Mouse (Mus musculus): Measurements from ENCODE around the gene Sag.
"Not testable (repeated sequence)": the region's sequence is repeated elsewhere in the genome, so short reads cannot be mapped to it uniquely, and the experiment has no call there.

Gene Sag

GRCm38 (mm10) chr1:87824420-87824995, 21.0 kb downstream of the Sag start:
- DNase-seq (ENCODE audit: low spot score in 2 of 2): no peak

DNA sequence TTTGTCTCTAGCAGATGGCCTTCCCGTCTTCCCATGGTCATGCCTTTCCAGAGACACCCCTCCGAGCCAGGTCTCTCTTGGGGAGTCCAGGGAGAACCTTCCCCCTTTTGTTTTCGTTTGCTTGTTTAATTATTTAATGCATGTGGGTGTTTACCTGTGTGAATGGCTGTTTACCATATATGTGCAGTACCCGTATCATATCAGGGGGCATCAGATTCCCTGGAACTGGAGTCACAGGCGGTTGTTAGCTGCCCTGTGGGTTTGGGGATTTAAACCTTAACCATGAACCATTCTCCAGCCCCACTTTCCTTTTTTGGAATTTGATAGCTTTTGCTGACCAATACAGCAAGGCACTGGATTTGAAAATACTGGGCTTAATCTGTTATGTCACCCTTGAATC, 21.8 kb downstream of the Sag start:
- DNase-seq (ENCODE audit: low spot score in 2 of 2): no peak

- DNase-seq (ENCODE audit: low spot score in 2 of 2): no peak
Measured at GRCm38 (mm10) chr1:87825991-87826390, 22.5 kb downstream of the Sag start.

- no peak for DNase-seq (ENCODE audit: low spot score in 2 of 2)
Measured at GRCm38 (mm10) chr1:87826474-87826873, 23.0 kb downstream of the Sag start.

DNA sequence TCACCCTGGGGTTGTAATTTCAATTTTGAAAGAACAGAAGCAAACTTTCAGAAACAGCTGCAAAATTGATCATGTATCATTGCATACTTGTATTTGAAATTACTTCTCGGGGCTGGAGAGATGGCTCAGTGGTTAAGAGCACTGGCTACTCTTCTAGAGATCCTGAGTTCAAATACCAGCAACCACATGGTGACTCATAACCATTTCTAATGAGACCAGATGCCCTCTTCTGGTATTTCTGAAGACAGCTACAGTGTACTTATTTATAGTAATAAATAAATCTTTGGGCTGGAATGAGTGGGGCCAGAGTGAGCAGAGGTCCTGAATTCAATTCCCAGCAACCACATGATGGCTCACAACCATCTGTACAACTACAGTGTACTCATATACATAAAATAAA, 24.0 kb downstream of the Sag start:
- DNase-seq (ENCODE audit: low spot score in 2 of 2): not testable (repeated sequence)

GRCm38 (mm10) chr1:87828185-87828584, 24.7 kb downstream of the Sag start:
- peak; percentile 63 to 74 for DNase-seq (ENCODE audit: low spot score in 2 of 2)

- no peak for DNase-seq (ENCODE audit: low spot score in 2 of 2)
Measured at GRCm38 (mm10) chr1:87828926-87829580, 25.6 kb downstream of the Sag start.

DNA sequence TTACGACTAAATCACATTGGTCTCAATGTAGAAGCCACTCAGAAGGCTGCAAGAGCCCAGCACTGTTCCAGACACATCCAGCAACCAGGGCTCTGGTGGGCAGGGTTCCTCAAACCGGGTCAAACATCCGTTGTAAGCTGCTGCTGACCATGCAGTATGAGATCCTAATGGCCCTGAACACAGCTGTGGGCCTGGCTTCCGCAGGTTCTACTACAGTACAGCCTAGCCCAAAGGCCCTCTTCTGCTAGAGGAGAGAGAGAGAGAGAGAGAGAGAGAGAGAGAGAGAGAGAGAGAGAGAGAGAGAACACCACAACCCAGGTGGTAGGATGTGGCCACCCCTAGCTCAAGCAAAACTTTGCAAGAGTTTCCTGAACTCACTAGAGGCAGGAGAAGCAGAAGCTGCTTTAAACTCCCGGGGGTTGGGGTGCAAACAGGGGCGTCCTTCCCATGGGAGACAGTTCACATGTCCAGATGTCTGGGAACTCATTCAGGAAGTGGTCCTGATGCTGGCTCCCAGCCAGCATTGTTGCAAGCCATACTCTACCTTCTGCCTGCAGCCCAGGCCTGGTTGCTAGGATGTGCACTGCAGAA, 26.2 kb downstream of the Sag start:
- no peak for DNase-seq (ENCODE audit: low spot score in 2 of 2)

GRCm38 (mm10) chr1:87836453-87836852, 33.0 kb downstream of the Sag start:
- no peak for DNase-seq (ENCODE audit: low spot score in 2 of 2)

DNA sequence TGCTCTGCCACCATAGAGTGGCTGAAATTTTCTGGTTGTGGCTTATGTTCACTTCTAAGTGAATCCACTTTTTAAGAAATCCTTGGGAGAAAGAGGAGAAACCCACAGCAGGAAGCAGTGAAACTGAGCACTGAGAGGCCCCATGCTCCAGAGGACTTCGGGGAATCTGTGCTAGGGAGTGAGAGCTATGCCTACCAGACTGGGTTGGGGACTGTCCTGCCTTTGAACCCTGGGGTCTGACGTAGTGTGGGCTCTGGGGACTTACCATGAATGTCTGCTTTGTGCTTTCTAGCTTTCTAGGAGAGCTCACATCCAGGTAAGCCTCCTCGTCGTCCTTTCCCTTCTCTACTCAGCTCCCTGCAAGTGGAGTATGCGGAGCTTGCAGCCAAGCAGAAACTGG, 33.5 kb downstream of the Sag start:
- no peak for DNase-seq (ENCODE audit: low spot score in 2 of 2)

- no peak for DNase-seq (ENCODE audit: low spot score in 2 of 2)
Measured at GRCm38 (mm10) chr1:87840411-87841208, 37.1 kb downstream of the Sag start.

DNA sequence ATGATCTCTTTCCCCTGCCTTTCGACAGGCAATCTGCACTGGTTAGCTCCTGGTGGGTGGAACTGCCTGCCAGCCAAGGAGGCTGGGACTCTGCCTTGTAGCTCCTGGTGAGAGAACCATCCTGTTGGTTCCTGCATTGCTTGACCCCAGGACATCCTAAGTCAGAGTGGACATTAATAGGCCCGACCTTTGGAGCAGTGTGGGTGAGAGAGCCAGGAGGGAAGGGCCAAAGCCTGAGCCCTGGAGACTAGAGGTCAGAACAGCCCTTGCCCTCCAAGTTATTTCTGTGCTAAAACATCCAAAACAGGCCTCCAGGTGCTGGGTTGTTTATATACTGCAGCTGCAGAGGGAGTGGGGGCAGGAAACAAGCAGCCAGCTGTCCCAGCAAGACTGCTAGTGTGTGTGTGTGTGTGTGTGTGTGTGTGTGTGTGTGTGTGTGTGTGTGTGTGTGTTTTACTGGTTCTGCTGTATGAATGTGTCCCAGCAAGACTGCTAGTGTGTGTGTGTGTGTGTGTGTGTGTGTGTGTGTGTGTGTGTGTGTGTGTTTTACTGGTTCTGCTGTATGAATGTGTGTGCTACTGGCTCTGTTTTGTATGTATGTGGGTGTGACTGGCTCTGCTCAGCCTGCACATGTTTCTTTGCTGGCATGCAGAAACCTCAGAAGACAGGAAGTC, 43.5 kb downstream of the Sag start:
- peak; percentile 58 to 69 for DNase-seq (ENCODE audit: low spot score in 2 of 2)

GRCm38 (mm10) chr1:87847475-87848168, 44.1 kb downstream of the Sag start:
- no peak for DNase-seq (ENCODE audit: low spot score in 2 of 2)

GRCm38 (mm10) chr1:87848237-87848996, 44.9 kb downstream of the Sag start:
- DNase-seq (ENCODE audit: low spot score in 2 of 2): no peak

DNA sequence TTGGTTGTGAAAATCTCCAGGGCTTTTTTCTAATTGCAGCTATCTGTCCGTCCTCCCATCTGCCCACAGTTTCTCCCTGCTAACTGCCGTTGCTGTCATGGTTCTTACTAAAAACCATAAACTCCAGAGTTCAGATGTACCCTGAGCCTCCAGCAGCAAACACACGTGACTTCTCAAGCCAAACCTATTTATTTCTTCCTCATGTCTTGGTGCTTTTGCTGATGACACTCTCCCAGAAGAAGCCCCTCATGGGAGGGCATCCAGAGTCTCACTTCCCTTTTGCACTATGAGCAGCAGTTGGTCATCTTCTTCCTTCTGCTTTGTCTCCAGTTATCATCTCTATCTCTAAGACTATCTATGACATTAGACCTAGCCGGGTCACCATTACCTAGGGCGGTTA, 45.8 kb downstream of the Sag start:
- no peak for DNase-seq (ENCODE audit: low spot score in 2 of 2)

DNA sequence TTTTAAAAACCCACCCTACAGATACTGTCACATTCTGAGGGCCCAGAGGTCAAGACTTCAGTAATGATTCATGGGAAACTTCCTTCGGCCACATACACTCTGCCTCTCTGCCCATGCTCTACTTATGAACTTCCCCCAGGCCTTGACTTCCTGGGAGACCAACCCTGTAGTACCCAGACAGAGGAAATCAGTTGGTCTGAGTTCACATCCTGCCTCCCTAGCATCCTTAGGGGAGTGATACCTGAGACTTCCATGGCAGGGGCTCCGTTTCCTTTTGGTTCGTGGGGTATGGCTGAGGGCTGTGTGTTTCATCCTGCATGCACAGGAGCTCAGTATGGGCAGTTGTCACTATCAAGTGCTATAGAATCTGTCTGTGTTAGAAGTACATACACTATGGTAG, 47.9 kb downstream of the Sag start:
- DNase-seq (ENCODE audit: low spot score in 2 of 2): no peak

- no peak for DNase-seq (ENCODE audit: low spot score in 2 of 2)
Measured at GRCm38 (mm10) chr1:87852081-87852790, 48.8 kb downstream of the Sag start.

GRCm38 (mm10) chr1:87852892-87853600, 49.6 kb downstream of the Sag start, which contains the start of gene Dgkd:
Dgkd (plus strand) TSS chr1:87853287.
- DNase-seq (ENCODE audit: low spot score in 2 of 2): peak; percentile 79 to 90
